In the genomic region with DNA sequence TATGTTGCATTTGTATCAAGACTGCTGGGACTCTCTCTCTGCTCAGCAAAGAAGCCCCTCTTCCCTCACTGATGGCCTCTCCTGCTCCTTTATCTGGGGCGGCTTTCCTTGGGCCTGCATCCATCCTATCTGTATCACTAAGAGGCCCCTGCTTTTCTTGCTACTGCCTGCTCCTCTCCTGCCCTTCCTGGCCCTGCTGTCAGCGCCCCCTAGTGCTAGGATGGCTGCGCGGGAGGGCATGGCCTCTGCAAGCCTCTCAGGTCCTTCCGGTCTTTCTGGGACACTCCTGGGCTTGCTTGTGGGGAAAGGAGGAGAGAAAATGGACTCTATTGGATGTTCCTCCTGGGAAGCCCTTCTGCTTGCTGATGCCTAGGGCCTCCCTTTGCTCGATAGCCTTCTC, we compare ENCODE assay signal across 9 mouse cellular contexts. TPM values are rescaled to one million over a fixed set of nuclear protein-coding genes. Genes with fewer than 3 reads are reported as not detected.
DNase-seq lines count a peak whose midpoint lies in the region; ATAC-seq and TF ChIP-seq lines count a peak whose summit lies in the region.
"Had no signal": no experiment of that assay in that cellular context is flagged by ENCODE, and none has a peak within 500 bp of the region (broad histone marks: within the 10 kb centered on the region; RNA-seq: fewer than 3 reads in every experiment).

No protein-coding gene starts in this region.

- no peak overlapping the region for H3K27ac ChIP-seq in forebrain, postnatal 0 days (ENCODE audit: low read depth, low read length)
- H3K27ac ChIP-seq in forebrain, embryonic 13.5 days, result no peak overlapping the region
- H3K27ac ChIP-seq in midbrain, embryonic 14.5 days (replicated peaks; ENCODE audit: low read depth, low read length), result no peak overlapping the region
- H3K27ac ChIP-seq: macrophage had no signal

- no peak overlapping the region for H3K9ac ChIP-seq in forebrain, postnatal 0 days
- no peak overlapping the region for H3K9ac ChIP-seq in forebrain, embryonic 13.5 days
- no peak overlapping the region for H3K9ac ChIP-seq in midbrain, embryonic 14.5 days (replicated peaks; ENCODE audit: low read length)

- no peak overlapping the region for H3K4me3 ChIP-seq in forebrain, postnatal 0 days (ENCODE audit: low read depth, low read length)
- no peak overlapping the region for H3K4me3 ChIP-seq in forebrain, embryonic 13.5 days
- no peak overlapping the region for H3K4me3 ChIP-seq in midbrain, embryonic 14.5 days (replicated peaks; ENCODE audit: low read depth, low read length)

- 11% methylated on average over 6 of the region's 6 CpGs for WGBS in forebrain, postnatal 0 days
- 11% methylated on average over 6 of the region's 6 CpGs for WGBS in forebrain, embryonic 13.5 days
- WGBS in midbrain, embryonic 14.5 days, result 12% methylated on average over 6 of the region's 6 CpGs

- H3K9me3 ChIP-seq in forebrain, postnatal 0 days (ENCODE audit: low read length), result no peaks in the 10 kb centered on the region
- no peaks in the 10 kb centered on the region for H3K9me3 ChIP-seq in forebrain, embryonic 13.5 days (replicated peaks)
- H3K9me3 ChIP-seq in midbrain, embryonic 14.5 days (ENCODE audit: control insufficient read depth, low read length), result no peaks in the 10 kb centered on the region

- no peak overlapping the region for H3K4me2 ChIP-seq in forebrain, postnatal 0 days (ENCODE audit: low read depth)
- H3K4me2 ChIP-seq in forebrain, embryonic 13.5 days, result no peak overlapping the region
- H3K4me2 ChIP-seq in midbrain, embryonic 14.5 days (ENCODE audit: low read length), result no peak overlapping the region

- intact Hi-C loops in left cerebral cortex, postnatal 25 days (cut with DNase I), result loop anchor here (2.0 kb wide), 1 partner anchor 304 kb away; no protein-coding TSS in a partner anchor

- ATAC-seq in forebrain, postnatal 0 days, result no peak
- ATAC-seq in forebrain, embryonic 13.5 days, result no peak
- no peak for ATAC-seq in midbrain, embryonic 14.5 days (ENCODE audit: low FRiP score, low TSS enrichment)

- peaks cover 34% of the 10 kb centered on the region for H3K27me3 ChIP-seq in forebrain, postnatal 0 days (ENCODE audit: insufficient read depth, low read length)
- peaks cover 84% of the 10 kb centered on the region for H3K27me3 ChIP-seq in forebrain, embryonic 13.5 days
- peaks cover 34% of the 10 kb centered on the region for H3K27me3 ChIP-seq in midbrain, embryonic 14.5 days (ENCODE audit: control insufficient read depth, insufficient read depth, low read length)

- peak; percentile 41 for DNase-seq in forebrain, postnatal 0 days
- peak; percentile 33 for DNase-seq in MEL-GATA-1-ER (ENCODE audit: extremely low read depth, low read depth)
- peak; percentile 50 for DNase-seq in cerebellum, adult 9-10 months
- DNase-seq in heart, adult 8-10 months (ENCODE audit: low spot score), result peak; percentile 81
- DNase-seq in left cerebral cortex, postnatal 25 days (ENCODE audit: low spot score in 2 of 2), result peak; percentile 36 to 55
- peak; percentile 78 for DNase-seq in midbrain, embryonic 14.5 days
- DNase-seq in testis, postnatal 10 days (ENCODE audit: low spot score), result peak; percentile 94

- no peaks in the 10 kb centered on the region for H3K36me3 ChIP-seq in forebrain, postnatal 0 days (ENCODE audit: insufficient read depth)
- H3K36me3 ChIP-seq in forebrain, embryonic 13.5 days (ENCODE audit: poor library complexity, severe bottlenecking), result no peaks in the 10 kb centered on the region
- H3K36me3 ChIP-seq in midbrain, embryonic 14.5 days (ENCODE audit: control insufficient read depth, insufficient read depth, low read length), result no peaks in the 10 kb centered on the region

- H3K4me1 ChIP-seq in forebrain, postnatal 0 days (ENCODE audit: insufficient read depth), result no peaks in the 10 kb centered on the region
- no peaks in the 10 kb centered on the region for H3K4me1 ChIP-seq in forebrain, embryonic 13.5 days
- peaks cover 4% of the 10 kb centered on the region; the same call in 1 of the 2 replicates for H3K4me1 ChIP-seq in midbrain, embryonic 14.5 days (ENCODE audit: control insufficient read depth, insufficient read depth, low read length)

- peak; percentile 78 for TF ChIP-seq CTCF in forebrain, postnatal 0 days (IDR thresholded peaks at IDR 0.05; ENCODE audit: low read depth)

RNA-seq across cellular contexts. Expression of a gene that starts 9.2 kb away (rescaled TPM):
- total RNA-seq in forebrain, postnatal 0 days (2014; rRNA removed), result 1.9 and 5.1 TPM in 2 replicates
- polyA plus RNA-seq in forebrain, postnatal 0 days (2015; fragmentation: Nextera tagmentation; extraction: Ambion mirVana), result 0.42 and 0.44 TPM in 2 replicates
- 0.42 and 0.61 TPM in 2 replicates for polyA plus RNA-seq in forebrain, embryonic 13.5 days (2015; fragmentation: Nextera tagmentation; extraction: Ambion mirVana)
- total RNA-seq in heart, adult 8-10 months (2022), result 1 to 10 TPM; 4.1 to 6.6 (median 4.7) TPM
- total RNA-seq in left cerebral cortex, postnatal 25 days (2021), result 1 to 10 TPM; 1.8 to 2.2 TPM
- 0.69 and 0.83 TPM in 2 replicates for polyA plus RNA-seq in midbrain, embryonic 14.5 days (2014; fragmentation: Nextera tagmentation; extraction: Ambion mirVana)
- polyA plus RNA-seq: macrophage had no signal

RNA-seq across cellular contexts. Expression of a gene that starts 27.0 kb away (rescaled TPM):
- not detected in 2 replicates for total RNA-seq in forebrain, postnatal 0 days (2014; rRNA removed)
- polyA plus RNA-seq in forebrain, postnatal 0 days (2015; fragmentation: Nextera tagmentation; extraction: Ambion mirVana), result not detected in 2 replicates
- polyA plus RNA-seq in forebrain, embryonic 13.5 days (2015; fragmentation: Nextera tagmentation; extraction: Ambion mirVana), result not detected in 2 replicates
- total RNA-seq in heart, adult 8-10 months (2022), result not detected
- not detected for total RNA-seq in left cerebral cortex, postnatal 25 days (2021)
- polyA plus RNA-seq in midbrain, embryonic 14.5 days (2014; fragmentation: Nextera tagmentation; extraction: Ambion mirVana), result not detected in 2 replicates
- polyA plus RNA-seq: macrophage had no signal

Comparison
In these comparisons a context has a peak if more than half of its experiments do, and no peak if none do; other contexts are left out.
1. DNase-seq: peak in every context shown above with its lines; median percentile 94 in testis, postnatal 10 days; 81 in heart, adult 8-10 months; 78 in midbrain, embryonic 14.5 days; 50 in cerebellum, adult 9-10 months; 46 in left cerebral cortex, postnatal 25 days; 41 in forebrain, postnatal 0 days; 33 in MEL-GATA-1-ER.